Mouse (Mus musculus) C2C12 (cell line): Measurements from ENCODE around the gene Gck. TPM values are rescaled to one million over a fixed set of nuclear protein-coding genes. Genes with fewer than 3 reads are reported as not detected.

Source experiments
- H3K27me3 ChIP-seq: one replicate; pipeline ENCODE4 v1.6.1; 2011; ENCODE audit not compliant: control insufficient read depth, insufficient read depth, insufficient read length
- H3K36me3 ChIP-seq: one replicate; pipeline ENCODE4 v1.6.1; 2011; ENCODE audit not compliant: control insufficient read depth, insufficient read depth
- H3K4me3 ChIP-seq: one replicate; pipeline ENCODE4 v1.5.1; 2011; ENCODE audit warnings: mild to moderate bottlenecking, control low read depth; ENCODE audit not compliant: poor library complexity, insufficient read depth, severe bottlenecking
- H3K79me2 ChIP-seq: one replicate; pipeline ENCODE4 v1.6.1; 2011; ENCODE audit not compliant: control insufficient read depth, insufficient read depth
- H3K79me3 ChIP-seq: one replicate; pipeline ENCODE4 v1.6.1; 2011; ENCODE audit warnings: low read depth, control low read depth
- H3ac ChIP-seq: one replicate; pipeline ENCODE3; 2011; ENCODE audit warnings: low read depth; ENCODE audit not compliant: control insufficient read depth, insufficient read length
- CEBPB ChIP-seq: IDR thresholded peaks from one replicate; pipeline ENCODE4 v1.6.1; 2011; ENCODE audit warnings: low read depth, mild to moderate bottlenecking, control low read depth, moderate library complexity
- CTCF ChIP-seq: IDR thresholded peaks from one replicate; pipeline ENCODE4 v1.5.1; 2011; ENCODE audit not compliant: control insufficient read depth, insufficient read depth, insufficient read length
- FOSL1 ChIP-seq: IDR thresholded peaks from one replicate; pipeline ENCODE4 v1.8.0; 2011; ENCODE audit warnings: mild to moderate bottlenecking, low read length; ENCODE audit not compliant: poor library complexity, insufficient read depth, severe bottlenecking
- MAX ChIP-seq: IDR thresholded peaks from one replicate; pipeline ENCODE4 v1.6.1; 2011; ENCODE audit warnings: mild to moderate bottlenecking, control low read depth
- MYOD1 ChIP-seq: IDR thresholded peaks from one replicate; pipeline ENCODE4 v1.6.1; 2011; ENCODE audit warnings: low read depth; ENCODE audit not compliant: control insufficient read depth, insufficient read length
- MYOG ChIP-seq: IDR thresholded peaks from one replicate; pipeline ENCODE4 v1.6.1; 2011; ENCODE audit not compliant: control insufficient read depth, insufficient read length; ENCODE audit errors: extremely low read depth
- USF1 ChIP-seq: IDR thresholded peaks from one replicate; pipeline ENCODE4 v1.6.1; 2011; ENCODE audit warnings: low read depth, mild to moderate bottlenecking, control low read depth, moderate library complexity
- long read RNA-seq, 2 experiments: library from polyadenylated mRNA; unstranded; transcript quantifications; one replicate each; pipeline ENCODE4 v2.0.0; 2019 to 2020
- polyA plus RNA-seq: library from polyadenylated mRNA; unstranded; fragments of >200 nt; fragmentation: generic; extraction: Trizol; gene quantifications from one replicate; pipeline ENCODE4 v1.2.1, GENCODE M21; 2012; ENCODE audit warnings: missing spikeins

Gck gene
- not detected for polyA plus RNA-seq
- long read RNA-seq, experiment 1, result 0 reads
- long read RNA-seq, experiment 2, result 0 reads

DNA sequence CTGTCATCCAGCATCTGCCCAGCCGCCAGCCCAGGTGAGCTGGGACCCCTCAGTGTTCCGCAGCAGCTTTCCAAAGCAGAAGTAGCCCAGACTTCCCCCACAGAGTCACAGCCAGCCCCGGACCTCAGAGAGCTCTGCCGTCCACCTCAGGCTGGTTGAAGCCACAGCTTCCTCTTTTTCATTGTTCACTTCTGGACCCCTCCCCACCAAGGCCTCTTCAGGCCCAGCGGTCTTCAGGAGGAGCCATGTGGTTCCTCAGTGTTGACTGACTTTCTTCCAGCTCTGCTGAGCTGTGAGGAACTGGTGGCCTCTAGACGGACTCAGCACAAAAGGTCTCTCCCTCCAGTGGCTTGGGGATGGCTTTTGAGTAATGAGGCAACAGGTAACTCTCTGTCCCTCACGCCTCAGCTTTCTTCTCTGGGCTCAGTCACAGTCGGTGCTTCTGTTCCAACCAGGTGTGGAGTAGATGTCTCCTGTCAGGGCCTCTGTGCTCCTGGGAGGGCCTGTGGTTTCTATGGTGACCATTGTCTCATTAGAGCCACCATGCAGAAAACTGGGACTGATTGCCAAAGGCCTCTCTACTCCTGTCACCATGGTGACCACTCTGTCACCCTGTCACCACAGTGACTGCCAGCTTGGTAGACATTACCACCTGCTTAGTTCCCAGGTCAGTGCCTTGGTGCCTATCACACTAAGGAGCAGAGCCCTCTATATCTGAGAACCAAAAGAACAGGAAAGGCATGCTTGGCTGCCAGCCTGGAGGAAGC, at the start of gene Gck:
TSS of gene Gck (minus strand) at position 496 of the 767 bp plus-strand sequence.
- TF ChIP-seq CEBPB (no peak), USF1 (no peak)
- H3K4me3 ChIP-seq, result no peak within 1 kb of the TSS
- H3K79me2 ChIP-seq, result no peaks in the 10 kb centered on the region
- no peaks in the 10 kb centered on the region for H3K79me3 ChIP-seq
- no peak within 1 kb of the TSS for H3ac ChIP-seq
- peaks cover 12% of the 10 kb centered on the region for H3K27me3 ChIP-seq
- no peaks in the 10 kb centered on the region for H3K36me3 ChIP-seq

DNA sequence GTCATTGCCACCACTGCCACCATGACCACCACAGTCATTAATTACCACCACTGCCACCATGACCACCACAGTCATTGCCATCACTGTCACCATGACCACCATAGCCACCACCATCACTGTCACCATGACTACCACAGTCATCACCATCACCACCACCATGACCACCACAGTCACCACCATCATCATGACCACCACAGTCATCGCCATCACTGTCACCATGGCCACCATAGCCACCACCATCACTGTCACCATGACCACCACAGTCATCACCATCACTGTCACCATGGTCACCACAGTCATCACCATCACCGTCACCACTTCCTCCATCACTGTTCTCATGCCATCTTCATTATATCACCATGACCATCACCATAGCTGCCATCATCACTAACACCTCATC, 48.6 kb upstream of the Gck start:
- no peak overlapping the region for H3K4me3 ChIP-seq
- H3K79me2 ChIP-seq, result no peaks in the 10 kb centered on the region
- no peaks in the 10 kb centered on the region for H3K27me3 ChIP-seq
- H3K36me3 ChIP-seq, result no peaks in the 10 kb centered on the region
- H3K79me3 ChIP-seq, result no peaks in the 10 kb centered on the region
- H3ac ChIP-seq, result no peak overlapping the region
- no peak for TF ChIP-seq FOSL1
- no peak for TF ChIP-seq CTCF
- TF ChIP-seq USF1, result no peak
- no peak for TF ChIP-seq MYOG

GRCm38 (mm10) chr11:5995989-5996388, 46.1 kb upstream of the Gck start:
- no peak for TF ChIP-seq MYOD1
- TF ChIP-seq MAX, result no peak
- peak; percentile 79 for TF ChIP-seq CTCF
- H3K79me3 ChIP-seq, result no peaks in the 10 kb centered on the region
- H3K4me3 ChIP-seq, result no peak overlapping the region
- peaks cover 8% of the 10 kb centered on the region for H3K27me3 ChIP-seq
- H3K79me2 ChIP-seq, result no peaks in the 10 kb centered on the region
- no peak overlapping the region for H3ac ChIP-seq
- no peaks in the 10 kb centered on the region for H3K36me3 ChIP-seq

- Histone ChIP-seq H3ac (no peak overlapping the region), H3K27me3 (peaks cover 13% of the 10 kb centered on the region), H3K36me3 (no peaks in the 10 kb centered on the region), H3K79me3 (no peaks in the 10 kb centered on the region), H3K79me2 (no peaks in the 10 kb centered on the region), H3K4me3 (no peak overlapping the region)
- TF ChIP-seq USF1 (no peak), CEBPB (no peak), MAX (no peak), FOSL1 (no peak), CTCF (no peak), MYOG (no peak), MYOD1 (no peak)
These were observed 45.0 kb upstream of the Gck start for GRCm38 (mm10) chr11:5994880-5995279.

GRCm38 (mm10) chr11:5994212-5994611, 44.3 kb upstream of the Gck start:
- TF ChIP-seq MAX (no peak), MYOD1 (no peak), CTCF (no peak), USF1 (no peak), CEBPB (no peak), MYOG (no peak), FOSL1 (no peak)
- Histone ChIP-seq H3K79me3 (no peaks in the 10 kb centered on the region), H3K4me3 (no peak overlapping the region), H3K27me3 (peaks cover 13% of the 10 kb centered on the region), H3ac (no peak overlapping the region), H3K36me3 (no peaks in the 10 kb centered on the region), H3K79me2 (no peaks in the 10 kb centered on the region)

DNA sequence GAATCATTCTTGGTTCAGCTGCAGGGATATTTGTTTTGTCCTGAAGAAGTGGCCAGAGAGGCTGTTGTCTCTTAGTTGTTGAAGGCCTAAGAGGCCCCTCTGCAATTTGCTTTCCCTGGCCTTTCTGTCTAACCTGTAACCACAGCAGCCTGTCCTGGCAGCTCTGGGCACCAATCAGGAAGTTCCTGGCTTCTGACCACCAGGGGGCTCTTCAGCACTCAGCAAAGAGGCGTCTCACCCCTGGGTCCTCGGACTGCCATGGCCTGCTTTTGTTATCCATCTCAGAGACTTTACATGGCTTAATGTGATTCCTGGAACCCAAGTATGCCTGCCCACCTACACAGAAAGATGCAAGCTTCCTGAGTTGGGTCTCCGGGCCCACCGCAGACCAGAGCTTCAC, 41.0 kb upstream of the Gck start:
- H3K79me2 ChIP-seq, result no peaks in the 10 kb centered on the region
- no peaks in the 10 kb centered on the region for H3K79me3 ChIP-seq
- H3K36me3 ChIP-seq, result no peaks in the 10 kb centered on the region
- peaks cover 37% of the 10 kb centered on the region for H3K27me3 ChIP-seq
- H3K4me3 ChIP-seq, result no peak overlapping the region
- TF ChIP-seq CTCF (peak; percentile 47), MYOG (no peak), MYOD1 (no peak)
- no peak overlapping the region for H3ac ChIP-seq
